Mouse (Mus musculus): ENCODE measurements at regions not wholly inside any gene's neighbourhood (a gene's known extent, or its start where the extent isn't known, plus 50 kb on each side); places are given as distances from the start of the nearest gene placed in this dataset.

- TF ChIP-seq USF1 (IDR thresholded peaks at IDR 0.05; ENCODE audit: low read depth, low read length) (no peak), HCFC1 (IDR thresholded peaks at IDR 0.05; ENCODE audit: low read depth, low read length) (no peak), E2F4 (IDR thresholded peaks at IDR 0.05; ENCODE audit: borderline replicate concordance, low read depth, low read length) (no peak), ETS1 (IDR thresholded peaks at IDR 0.05; ENCODE audit: low read depth, low read length) (no peak), TAL1 (IDR thresholded peaks at IDR 0.05; ENCODE audit: low read length) (no peak), GATA1 (IDR thresholded peaks at IDR 0.05; ENCODE audit: low read depth, low read length) (no peak), POLR2AphosphoS5 (IDR thresholded peaks at IDR 0.05; ENCODE audit: borderline replicate concordance, low read depth, low read length) (no peak), CHD2 (IDR thresholded peaks at IDR 0.05; ENCODE audit: low read length) (no peak), POLR2A (IDR thresholded peaks at IDR 0.05; ENCODE audit: control insufficient read depth in 1 of 2, insufficient read depth in 1 of 2, low read depth in 1 of 2, low read length in 2 of 2, poor library complexity in 1 of 2) (no peak), MYB (IDR thresholded peaks at IDR 0.05; ENCODE audit: low read depth, low read length) (no peak), CHD1 (IDR thresholded peaks at IDR 0.05; ENCODE audit: low read depth, low read length) (no peak), MAX (IDR thresholded peaks at IDR 0.05; ENCODE audit: low read length) (no peak), CTCF (IDR thresholded peaks at IDR 0.05 in 2 of 3, conservative IDR thresholded peaks at IDR 0.05 in 1 of 3; ENCODE audit: control insufficient read depth in 1 of 3, insufficient read depth in 1 of 3, low read depth in 2 of 3, low read length in 3 of 3, poor library complexity in 1 of 3, severe bottlenecking in 1 of 3) (no peak), ZMIZ1 (IDR thresholded peaks at IDR 0.05; ENCODE audit: low read depth, low read length) (no peak), RCOR1 (IDR thresholded peaks at IDR 0.05; ENCODE audit: low read depth, low read length) (no peak), ZNF384 (IDR thresholded peaks at IDR 0.05; ENCODE audit: low read depth, low read length) (no peak), MYC (IDR thresholded peaks at IDR 0.05; ENCODE audit: low read depth, low read length) (no peak)
- Histone ChIP-seq H3K79me2 (ENCODE audit: control insufficient read depth, insufficient read depth, low read length, poor library complexity) (no peaks in the 10 kb centered on the region), H3K9me3 (replicated peaks; ENCODE audit: insufficient read depth, low read length) (no peaks in the 10 kb centered on the region), H3K9ac (ENCODE audit: control insufficient read depth, low read depth, low read length, poor library complexity, severe bottlenecking) (no peak overlapping the region), H3K27ac (ENCODE audit: control insufficient read depth, low read depth, low read length) (no peak overlapping the region), H3K36me3 (ENCODE audit: control insufficient read depth in 1 of 2, insufficient read depth in 2 of 2, low read length in 2 of 2) (no peaks in the 10 kb centered on the region), H3K4me3 (ENCODE audit: control insufficient read depth in 1 of 2, insufficient read depth in 1 of 2, low read depth in 2 of 2, low read length in 2 of 2) (no peak overlapping the region), H3K4me1 (ENCODE audit: control insufficient read depth in 1 of 2, insufficient read depth in 2 of 2, low read length in 2 of 2) (no peaks in the 10 kb centered on the region), H3K27me3 (ENCODE audit: control insufficient read depth in 1 of 2, insufficient read depth in 2 of 2, low read length in 2 of 2) (no peaks in the 10 kb centered on the region)
- DNase-seq (ENCODE audit: low read depth, low spot score) = no peak
These were observed 139.8 kb downstream of the Aipl1 start for GRCm38 (mm10) chr11:71897551-71897950.

- H3K27ac ChIP-seq (ENCODE audit: control insufficient read depth, low read depth, low read length) = no peak overlapping the region
- H3K36me3 ChIP-seq (ENCODE audit: control insufficient read depth in 1 of 2, insufficient read depth in 2 of 2, low read length in 2 of 2) = no peaks in the 10 kb centered on the region
- no peak for DNase-seq (ENCODE audit: low read depth, low spot score)
- no peaks in the 10 kb centered on the region for H3K9me3 ChIP-seq (replicated peaks; ENCODE audit: insufficient read depth, low read length)
- no peaks in the 10 kb centered on the region for H3K4me1 ChIP-seq (ENCODE audit: control insufficient read depth in 1 of 2, insufficient read depth in 2 of 2, low read length in 2 of 2)
- no peak overlapping the region for H3K4me3 ChIP-seq (ENCODE audit: control insufficient read depth in 1 of 2, insufficient read depth in 1 of 2, low read depth in 2 of 2, low read length in 2 of 2)
- TF ChIP-seq RCOR1 (IDR thresholded peaks at IDR 0.05; ENCODE audit: low read depth, low read length) (no peak), MAX (IDR thresholded peaks at IDR 0.05; ENCODE audit: low read length) (no peak), MAZ (IDR thresholded peaks at IDR 0.05; ENCODE audit: low read depth, low read length) (no peak), TAL1 (IDR thresholded peaks at IDR 0.05; ENCODE audit: low read length) (no peak), NRF1 (IDR thresholded peaks at IDR 0.05; ENCODE audit: insufficient read depth, low read depth, low read length, poor library complexity, severe bottlenecking) (no peak), TBP (IDR thresholded peaks at IDR 0.05; ENCODE audit: low read depth, low read length) (no peak), EP300 (IDR thresholded peaks at IDR 0.05; ENCODE audit: low read depth in 1 of 2, low read length in 2 of 2) (no peak), ETS1 (IDR thresholded peaks at IDR 0.05; ENCODE audit: low read depth, low read length) (no peak)
- no peak overlapping the region for H3K9ac ChIP-seq (ENCODE audit: control insufficient read depth, low read depth, low read length, poor library complexity, severe bottlenecking)
- H3K27me3 ChIP-seq (ENCODE audit: control insufficient read depth in 1 of 2, insufficient read depth in 2 of 2, low read length in 2 of 2) = no peaks in the 10 kb centered on the region
- no peaks in the 10 kb centered on the region for H3K79me2 ChIP-seq (ENCODE audit: control insufficient read depth, insufficient read depth, low read length, poor library complexity)
These were observed 140.2 kb downstream of the Aipl1 start for GRCm38 (mm10) chr11:71897141-71897540.
